Mouse (Mus musculus): ENCODE results near the gene Olfr62.

DNA sequence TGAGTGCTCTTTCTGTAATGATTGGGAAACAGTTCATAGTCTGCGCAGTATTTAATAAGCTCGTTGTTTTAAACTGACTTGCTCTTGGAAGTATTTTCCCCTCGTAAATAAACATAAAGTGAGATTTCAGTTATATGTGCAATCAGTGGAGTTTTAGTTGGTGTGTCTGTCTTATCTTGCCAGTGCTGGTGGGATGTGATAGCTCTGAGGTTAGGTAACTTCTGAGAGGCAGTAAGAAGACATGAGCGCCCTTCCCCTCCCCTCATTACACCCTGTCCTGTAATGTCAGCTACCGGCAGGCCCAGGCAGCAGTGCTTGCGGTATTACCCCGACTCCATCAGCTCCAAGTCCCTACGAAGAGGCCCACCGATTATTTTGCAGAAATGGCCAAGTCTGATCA, 37.0 kb upstream of the Olfr62 start:
- no peak for TF ChIP-seq CTCF (IDR thresholded peaks at IDR 0.05; ENCODE audit: borderline replicate concordance, insufficient read depth, low read depth, low read length)
- no peak for TF ChIP-seq POLR2A (IDR thresholded peaks at IDR 0.05; ENCODE audit: borderline replicate concordance, insufficient read depth, low read length)
